Mouse (Mus musculus): Measurements from ENCODE around the gene Cers2. TPM values are rescaled to one million over a fixed set of nuclear protein-coding genes. Genes with fewer than 3 reads are reported as not detected.
"Not testable (repeated sequence)": the region's sequence is repeated elsewhere in the genome, so short reads cannot be mapped to it uniquely, and the experiment has no call there.

Gene Cers2
- polyA plus RNA-seq, 1 experiment: 178 TPM

GRCm38 (mm10) chr3:95357746-95358145, 43.2 kb downstream of the Cers2 start:
- H3K4me3 ChIP-seq (ENCODE audit: insufficient read depth, low read length): no peak overlapping the region
- TF ChIP-seq POLR2A (IDR thresholded peaks at IDR 0.05; ENCODE audit: low read depth, low read length) (no peak), CTCF (IDR thresholded peaks at IDR 0.05; ENCODE audit: borderline replicate concordance, insufficient read depth, low read length) (no peak)
- H3K4me1 ChIP-seq (ENCODE audit: control insufficient read depth, insufficient read depth, low read length): no peaks in the 10 kb centered on the region
- H3K27ac ChIP-seq (ENCODE audit: insufficient read depth, low read length): no peak overlapping the region

DNA sequence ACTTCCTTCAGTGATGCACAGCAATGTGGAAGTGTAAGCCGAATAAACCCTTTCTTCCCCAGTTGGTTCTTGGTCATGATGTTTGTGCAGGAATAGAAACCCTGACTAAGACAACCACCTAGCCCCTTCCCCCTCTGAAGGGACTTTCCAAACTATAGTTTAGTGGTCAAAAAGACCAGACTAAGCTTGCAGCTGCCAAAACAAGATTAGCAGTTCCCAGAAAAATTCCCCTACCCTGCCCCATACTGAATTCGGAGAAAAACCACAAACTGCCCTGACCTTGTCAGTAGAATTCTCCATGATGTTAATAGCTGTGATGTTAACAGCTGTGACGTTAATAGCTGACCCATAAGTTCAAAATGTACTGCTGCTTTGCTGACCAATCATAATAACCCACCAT, 45.7 kb downstream of the Cers2 start:
- not testable (repeated sequence) for H3K27ac ChIP-seq (ENCODE audit: insufficient read depth, low read length); H3K4me3 ChIP-seq (ENCODE audit: insufficient read depth, low read length)

GRCm38 (mm10) chr3:95370101-95370500, 55.5 kb downstream of the Cers2 start:
- TF ChIP-seq POLR2A (IDR thresholded peaks at IDR 0.05; ENCODE audit: low read depth, low read length) (no peak), CTCF (IDR thresholded peaks at IDR 0.05; ENCODE audit: borderline replicate concordance, insufficient read depth, low read length) (no peak)
- Histone ChIP-seq H3K27ac (ENCODE audit: insufficient read depth, low read length) (no peak overlapping the region), H3K4me3 (ENCODE audit: insufficient read depth, low read length) (no peak overlapping the region), H3K4me1 (ENCODE audit: control insufficient read depth, insufficient read depth, low read length) (no peaks in the 10 kb centered on the region)

More for the DNA sequence above, 45.7 kb downstream of the Cers2 start:
- not testable (repeated sequence) for H3K4me1 ChIP-seq (ENCODE audit: control insufficient read depth, insufficient read depth, low read length)

Other genes with a start within 250 kb of the Cers2 start
- gene Pip5k1a, start 207.9 kb upstream of the Cers2 start, polyA plus RNA-seq (2011; ENCODE audit: insufficient read length, low read depth, missing spikeins): 73.5 and 78.1 TPM in 2 replicates
- gene Vps72, start 203.8 kb upstream of the Cers2 start, polyA plus RNA-seq (2011; ENCODE audit: insufficient read length, low read depth, missing spikeins): 37.2 and 40.4 TPM in 2 replicates
- not detected in 2 replicates for gene Tmod4, start 190.3 kb upstream of the Cers2 start, polyA plus RNA-seq (2011; ENCODE audit: insufficient read length, low read depth, missing spikeins)
- 43.5 and 51.5 TPM in 2 replicates for gene Scnm1, start 180.8 kb upstream of the Cers2 start, polyA plus RNA-seq (2011; ENCODE audit: insufficient read length, low read depth, missing spikeins)
- 5.4 and 5.6 TPM in 2 replicates for gene Lysmd1, start 180.7 kb upstream of the Cers2 start, polyA plus RNA-seq (2011; ENCODE audit: insufficient read length, low read depth, missing spikeins)
- gene Tnfaip8l2, start 172.4 kb upstream of the Cers2 start, polyA plus RNA-seq (2011; ENCODE audit: insufficient read length, low read depth, missing spikeins): 0.47 TPM in 1 of 2 replicates, not detected in the other
- 5.9 and 8.6 TPM in 2 replicates for gene Sema6c, start 154.3 kb upstream of the Cers2 start, polyA plus RNA-seq (2011; ENCODE audit: insufficient read length, low read depth, missing spikeins)
- gene Gabpb2, start 96.9 kb upstream of the Cers2 start, polyA plus RNA-seq (2011; ENCODE audit: insufficient read length, low read depth, missing spikeins): 16.1 and 22.7 TPM in 2 replicates
- gene Cdc42se1, start 86.1 kb upstream of the Cers2 start, polyA plus RNA-seq (2011; ENCODE audit: insufficient read length, low read depth, missing spikeins): 65.4 and 67.4 TPM in 2 replicates
- gene Mllt11, start 82.6 kb upstream of the Cers2 start, polyA plus RNA-seq (2011; ENCODE audit: insufficient read length, low read depth, missing spikeins): 33.0 and 44.0 TPM in 2 replicates
- gene Gm128, start 73.2 kb upstream of the Cers2 start, polyA plus RNA-seq (2011; ENCODE audit: insufficient read length, low read depth, missing spikeins): not detected in 2 replicates
- not detected in 2 replicates for gene Bnipl, start 63.6 kb upstream of the Cers2 start, polyA plus RNA-seq (2011; ENCODE audit: insufficient read length, low read depth, missing spikeins)
- 25.5 and 26.9 TPM in 2 replicates for gene Mindy1, start 33.4 kb upstream of the Cers2 start, polyA plus RNA-seq (2011; ENCODE audit: insufficient read length, low read depth, missing spikeins)
- 22.2 and 22.9 TPM in 2 replicates for gene Prune1, start 32.7 kb upstream of the Cers2 start, polyA plus RNA-seq (2011; ENCODE audit: insufficient read length, low read depth, missing spikeins)
- gene Anxa9, start 7.6 kb upstream of the Cers2 start, polyA plus RNA-seq (2011; ENCODE audit: insufficient read length, low read depth, missing spikeins): 0.79 and 1.2 TPM in 2 replicates
- gene Setdb1, start 42.4 kb downstream of the Cers2 start, polyA plus RNA-seq (2011; ENCODE audit: insufficient read length, low read depth, missing spikeins): 28.6 and 34.3 TPM in 2 replicates
- gene 4930558C23Rik, start 88.0 kb downstream of the Cers2 start, polyA plus RNA-seq (2011; ENCODE audit: insufficient read length, low read depth, missing spikeins): not detected in 2 replicates
- 56.8 and 72.1 TPM in 2 replicates for gene Arnt, start 119.6 kb downstream of the Cers2 start, polyA plus RNA-seq (2011; ENCODE audit: insufficient read length, low read depth, missing spikeins)
- 60.5 and 72.7 TPM in 2 replicates for gene Ctsk, start 184.5 kb downstream of the Cers2 start, polyA plus RNA-seq (2011; ENCODE audit: insufficient read length, low read depth, missing spikeins)
- 0.60 and 5.1 TPM in 2 replicates for gene Ctss, start 212.0 kb downstream of the Cers2 start, polyA plus RNA-seq (2011; ENCODE audit: insufficient read length, low read depth, missing spikeins)
- gene Hormad1, start 244.9 kb downstream of the Cers2 start, polyA plus RNA-seq (2011; ENCODE audit: insufficient read length, low read depth, missing spikeins): not detected in 2 replicates

Data from embryonic fibroblast, embryonic 13.5 days (primary cell).